ENCODE assay signal across 9 mouse cellular contexts in genomic region chr11:55607808-55608523, GRCm38 (mm10). TPM values are rescaled to one million over a fixed set of nuclear protein-coding genes. Genes with fewer than 3 reads are reported as not detected.
DNase-seq lines count a peak whose midpoint lies in the region; ATAC-seq and TF ChIP-seq lines count a peak whose summit lies in the region.
"Had no signal": no experiment of that assay in that cellular context is flagged by ENCODE, and none has a peak within 500 bp of the region (broad histone marks: within the 10 kb centered on the region; RNA-seq: fewer than 3 reads in every experiment).

Gene Glra1 (minus strand): TSS chr11:55608198.

- TF ChIP-seq CTCF in hindbrain, postnatal 0 days (IDR thresholded peaks at IDR 0.05; ENCODE audit: low read depth): 0 out of 2 replicates have a peak, but pooled peaks have one; percentile 15

- peaks cover 24% of the 10 kb centered on the region for H3K27me3 ChIP-seq in heart, embryonic 11.5 days (ENCODE audit: control insufficient read depth, insufficient read depth, low read length)
- H3K27me3 ChIP-seq in hindbrain, postnatal 0 days (ENCODE audit: insufficient read depth, low read length): no peaks in the 10 kb centered on the region
- H3K27me3 ChIP-seq in limb, embryonic 11.5 days (ENCODE audit: control insufficient read depth, insufficient read depth, low read length): peaks cover 12% of the 10 kb centered on the region
- peaks cover 20% of the 10 kb centered on the region for H3K27me3 ChIP-seq in midbrain, embryonic 16.5 days (ENCODE audit: control insufficient read depth, insufficient read depth, low read depth, low read length)

- H3K4me3 ChIP-seq in heart, embryonic 11.5 days (ENCODE audit: low read depth, low read length): no peak within 1 kb of the TSS
- H3K4me3 ChIP-seq in hindbrain, postnatal 0 days (ENCODE audit: low read length): peak within 1 kb of the TSS; percentile 46
- H3K4me3 ChIP-seq in limb, embryonic 11.5 days (ENCODE audit: low read depth, low read length): no peak within 1 kb of the TSS
- H3K4me3 ChIP-seq in midbrain, embryonic 16.5 days (ENCODE audit: low read depth, low read length): peak within 1 kb of the TSS; percentile 42

- DNase-seq in heart, adult 11 months: peak; percentile 92
- DNase-seq in cerebellum, postnatal 14 days: peak; percentile 43 to 53
- DNase-seq in gastrocnemius, adult 18-20 months (ENCODE audit: low spot score): peak; percentile 11
- peak; percentile 79 for DNase-seq in hindbrain, postnatal 0 days (ENCODE audit: low spot score)
- DNase-seq in limb, embryonic 11.5 days (ENCODE audit: low spot score): peak; percentile 93
- peak; percentile 69 for DNase-seq in testis, postnatal 14 days (ENCODE audit: low spot score)

- H3K4me1 ChIP-seq in heart, embryonic 11.5 days (ENCODE audit: control insufficient read depth, insufficient read depth, low read length): no peaks in the 10 kb centered on the region
- no peaks in the 10 kb centered on the region for H3K4me1 ChIP-seq in hindbrain, postnatal 0 days (ENCODE audit: insufficient read depth, low read length)
- no peaks in the 10 kb centered on the region for H3K4me1 ChIP-seq in limb, embryonic 11.5 days (ENCODE audit: control insufficient read depth, insufficient read depth, low read length)
- H3K4me1 ChIP-seq in midbrain, embryonic 16.5 days (ENCODE audit: control insufficient read depth, insufficient read depth, low read length): 0 out of 2 replicates have a peak, but pooled peaks cover 2% of the 10 kb centered on the region

- no peaks in the 10 kb centered on the region for H3K36me3 ChIP-seq in heart, embryonic 11.5 days (ENCODE audit: control insufficient read depth, insufficient read depth, low read length)
- no peaks in the 10 kb centered on the region for H3K36me3 ChIP-seq in hindbrain, postnatal 0 days (ENCODE audit: insufficient read depth, low read length)
- H3K36me3 ChIP-seq in limb, embryonic 11.5 days (ENCODE audit: control insufficient read depth, insufficient read depth, low read length): no peaks in the 10 kb centered on the region
- no peaks in the 10 kb centered on the region for H3K36me3 ChIP-seq in midbrain, embryonic 16.5 days (ENCODE audit: control insufficient read depth, insufficient read depth, low read length)

- H3K4me2 ChIP-seq in heart, embryonic 11.5 days: no peak within 1 kb of the TSS; the same call in 1 of the 2 replicates
- H3K4me2 ChIP-seq in hindbrain, postnatal 0 days (ENCODE audit: low read depth, low read length): peak within 1 kb of the TSS; percentile 67
- no peak within 1 kb of the TSS for H3K4me2 ChIP-seq in limb, embryonic 11.5 days (ENCODE audit: low read depth, severe bottlenecking)
- peak within 1 kb of the TSS; percentile 73 for H3K4me2 ChIP-seq in midbrain, embryonic 16.5 days (ENCODE audit: low read length)

- WGBS in heart, embryonic 11.5 days (ENCODE audit: insufficient replicate concordance): under 1% methylated on average over 35 of the region's 36 CpGs
- WGBS in hindbrain, postnatal 0 days: under 1% methylated on average over 35 of the region's 36 CpGs
- 1% methylated on average over 36 of the region's 36 CpGs for WGBS in limb, embryonic 11.5 days
- 1% methylated on average over 36 of the region's 36 CpGs for WGBS in midbrain, embryonic 16.5 days

- H3K9ac ChIP-seq in heart, embryonic 11.5 days (ENCODE audit: low read depth, low read length): no peak within 1 kb of the TSS
- H3K9ac ChIP-seq in hindbrain, postnatal 0 days (replicated peaks; ENCODE audit: low read length): peak within 1 kb of the TSS; percentile 31
- H3K9ac ChIP-seq in limb, embryonic 11.5 days (ENCODE audit: low read length): no peak within 1 kb of the TSS
- peak within 1 kb of the TSS; percentile 53 for H3K9ac ChIP-seq in midbrain, embryonic 16.5 days (ENCODE audit: low read depth, low read length)

- H3K9me3 ChIP-seq in heart, embryonic 11.5 days (replicated peaks; ENCODE audit: control insufficient read depth, low read length): no peaks in the 10 kb centered on the region
- no peaks in the 10 kb centered on the region for H3K9me3 ChIP-seq in hindbrain, postnatal 0 days (ENCODE audit: low read length)
- H3K9me3 ChIP-seq in limb, embryonic 11.5 days (ENCODE audit: control insufficient read depth, low read length): no peaks in the 10 kb centered on the region
- no peaks in the 10 kb centered on the region for H3K9me3 ChIP-seq in midbrain, embryonic 16.5 days (replicated peaks; ENCODE audit: control insufficient read depth, low read length, poor library complexity, severe bottlenecking)

- H3K27ac ChIP-seq in heart, embryonic 11.5 days (ENCODE audit: low read depth, low read length): no peak within 1 kb of the TSS
- H3K27ac ChIP-seq in hindbrain, postnatal 0 days: peak within 1 kb of the TSS; percentile 37; the same call in 1 of the 2 replicates
- no peak within 1 kb of the TSS for H3K27ac ChIP-seq in limb, embryonic 11.5 days (replicated peaks; ENCODE audit: low read depth, low read length)
- no peak within 1 kb of the TSS for H3K27ac ChIP-seq in midbrain, embryonic 16.5 days (ENCODE audit: low read length)

- ATAC-seq in heart, embryonic 11.5 days (replicated peaks; ENCODE audit: insufficient number of reproducible peaks, low FRiP score, low TSS enrichment): no peak
- peak; percentile 68; the same call in 1 of the 2 replicates for ATAC-seq in hindbrain, postnatal 0 days
- ATAC-seq in limb, embryonic 11.5 days (ENCODE audit: insufficient number of reproducible peaks, low FRiP score, low TSS enrichment, low read depth): 0 out of 2 replicates have a peak, but pooled peaks have one; percentile 72
- ATAC-seq in midbrain, embryonic 16.5 days: peak; percentile 81; the same call in 1 of the 2 replicates

RNA-seq across cellular contexts. Expression of gene Glra1, which starts in this region (rescaled TPM):
- polyA plus RNA-seq in heart, embryonic 11.5 days (2014; fragmentation: Nextera tagmentation; extraction: Ambion mirVana): not detected in 2 replicates
- total RNA-seq in gastrocnemius, adult 18-20 months (2021): not detected
- total RNA-seq in hindbrain, postnatal 0 days (2014; rRNA removed): 11.7 and 15.7 TPM in 2 replicates
- 2.8 TPM in 2 replicates for polyA plus RNA-seq in hindbrain, postnatal 0 days (2015; fragmentation: Nextera tagmentation; extraction: Ambion mirVana)
- polyA plus RNA-seq in limb, embryonic 11.5 days (2014; fragmentation: Nextera tagmentation; extraction: Ambion mirVana): not detected in 2 replicates
- polyA plus RNA-seq in midbrain, embryonic 16.5 days (2015; fragmentation: Nextera tagmentation; extraction: Ambion mirVana): 0.32 and 0.44 TPM in 2 replicates
- polyA plus RNA-seq: liver, embryonic 16.5 days had no signal

Comparison
In these comparisons a context has a peak if more than half of its experiments do, and no peak if none do; other contexts are left out.
1. RNA of gene Glra1 (total RNA-seq): 11.7 to 15.7 TPM in hindbrain, postnatal 0 days; not detected in gastrocnemius, adult 18-20 months; every median in the first group is over 10 times any median in the second.
2. Peak in DNase-seq in gastrocnemius, adult 18-20 months; RNA of the gene not detected or under 1 TPM.
3. Peak in DNase-seq and ATAC-seq in limb, embryonic 11.5 days; RNA of the gene not detected or under 1 TPM.
4. Peak in ATAC-seq, H3K4me3 ChIP-seq, H3K9ac ChIP-seq and H3K4me2 ChIP-seq in midbrain, embryonic 16.5 days; RNA of the gene not detected or under 1 TPM.
5. DNase-seq: peak in every context shown above with its lines; median percentile 93 in limb, embryonic 11.5 days; 92 in heart, adult 11 months; 79 in hindbrain, postnatal 0 days; 69 in testis, postnatal 14 days; 48 in cerebellum, postnatal 14 days; 11 in gastrocnemius, adult 18-20 months.